Mouse (Mus musculus) right cerebral cortex, postnatal 36 days (tissue): ENCODE results near the gene Vps25.

Experiments used
- DNase-seq, 2 experiments: peaks; one replicate each; pipeline ENCODE4 v3.0.0; 2022; ENCODE audit warnings: low spot score in 2 of 2, mixed read lengths in 1 of 2

Vps25 gene

GRCm38 (mm10) chr11:101253613-101254389 lies at the start of gene Vps25:
Gene Vps25 (plus strand): TSS chr11:101253707.
- peak; percentile 69 to 72 for DNase-seq

GRCm38 (mm10) chr11:101211970-101212369 lies 41.5 kb upstream of the Vps25 start:
- DNase-seq, result no peak

- DNase-seq, result no peak
Observed at GRCm38 (mm10) chr11:101216936-101217335, 36.6 kb upstream of the Vps25 start.

GRCm38 (mm10) chr11:101218436-101219055 lies 35.0 kb upstream of the Vps25 start:
- no peak for DNase-seq

GRCm38 (mm10) chr11:101220853-101221252 lies 32.7 kb upstream of the Vps25 start:
- DNase-seq, result no peak

- no peak for DNase-seq
Observed at GRCm38 (mm10) chr11:101221306-101221986, 32.1 kb upstream of the Vps25 start.

- DNase-seq, result no peak
Observed at GRCm38 (mm10) chr11:101224337-101224736, 29.2 kb upstream of the Vps25 start.

GRCm38 (mm10) chr11:101225331-101226064 lies 28.0 kb upstream of the Vps25 start:
- no peak for DNase-seq

- peak; percentile 82 to 84 for DNase-seq
Observed at GRCm38 (mm10) chr11:101226065-101226701, 27.3 kb upstream of the Vps25 start, which contains the start of gene Ezh1. Gene Ezh1 (minus strand): TSS chr11:101226463.

- no peak for DNase-seq
Observed at GRCm38 (mm10) chr11:101229361-101229900, 24.1 kb upstream of the Vps25 start.

GRCm38 (mm10) chr11:101230061-101230511 lies 23.4 kb upstream of the Vps25 start:
- no peak for DNase-seq

GRCm38 (mm10) chr11:101230526-101230925 lies 23.0 kb upstream of the Vps25 start:
- DNase-seq, result no peak

GRCm38 (mm10) chr11:101230991-101231871 lies 22.3 kb upstream of the Vps25 start:
- peak in 1 of 2 experiments; percentile 20 for DNase-seq

- DNase-seq, result no peak
Observed at GRCm38 (mm10) chr11:101232010-101232839, 21.3 kb upstream of the Vps25 start.

GRCm38 (mm10) chr11:101233240-101233639 lies 20.3 kb upstream of the Vps25 start:
- no peak for DNase-seq

- DNase-seq, result no peak
Observed at GRCm38 (mm10) chr11:101234124-101234523, 19.4 kb upstream of the Vps25 start.

GRCm38 (mm10) chr11:101235429-101235828 lies 18.1 kb upstream of the Vps25 start:
- no peak for DNase-seq

- DNase-seq, result no peak
Observed at GRCm38 (mm10) chr11:101236782-101237181, 16.7 kb upstream of the Vps25 start.

GRCm38 (mm10) chr11:101238071-101238647 lies 15.3 kb upstream of the Vps25 start:
- peak in 1 of 2 experiments; percentile 48 for DNase-seq
